Mouse (Mus musculus) erythroblast, embryonic 14.5 days (primary cell): ENCODE measurements around the gene Rgl1. TPM values are rescaled to one million over a fixed set of nuclear protein-coding genes. Genes with fewer than 3 reads are reported as not detected.

ENCODE experiments used
- H3K27me3 ChIP-seq: 2 replicates; pipeline ENCODE4 v1.6.1; 2012; ENCODE audit warnings: inconsistent platforms; ENCODE audit not compliant: control insufficient read depth
- H3K36me3 ChIP-seq: 2 replicates; pipeline ENCODE4 v1.6.1; 2012; ENCODE audit warnings: mild to moderate bottlenecking, inconsistent platforms; ENCODE audit not compliant: control insufficient read depth
- H3K4me1 ChIP-seq: 2 replicates; pipeline ENCODE4 v1.6.1; 2012; ENCODE audit warnings: inconsistent platforms; ENCODE audit not compliant: control insufficient read depth
- H3K4me3 ChIP-seq: replicated peaks from 2 replicates; pipeline ENCODE3; 2012; ENCODE audit warnings: moderate library complexity, mild to moderate bottlenecking, inconsistent platforms
- H3K9me3 ChIP-seq: 2 replicates; pipeline ENCODE4 v1.6.1; 2012; ENCODE audit warnings: low read length, inconsistent platforms, mixed read lengths; ENCODE audit not compliant: control insufficient read depth
- GATA1 ChIP-seq: IDR thresholded peaks from 2 replicates; pipeline ENCODE4 v1.6.1; 2012; ENCODE audit warnings: low read length, inconsistent platforms, mixed read lengths
- TAL1 ChIP-seq: IDR thresholded peaks from 3 replicates; pipeline ENCODE4 v1.6.1; 2012; ENCODE audit warnings: low read length, inconsistent platforms, mixed read lengths
- polyA plus RNA-seq: library from polyadenylated mRNA; stranded (reverse); fragments of >175 nt; gene quantifications from 2 replicates; pipeline ENCODE4 v1.2.3, GENCODE M21; 2012

Gene Rgl1
- polyA plus RNA-seq, 1 experiment = 0.03 TPM

DNA sequence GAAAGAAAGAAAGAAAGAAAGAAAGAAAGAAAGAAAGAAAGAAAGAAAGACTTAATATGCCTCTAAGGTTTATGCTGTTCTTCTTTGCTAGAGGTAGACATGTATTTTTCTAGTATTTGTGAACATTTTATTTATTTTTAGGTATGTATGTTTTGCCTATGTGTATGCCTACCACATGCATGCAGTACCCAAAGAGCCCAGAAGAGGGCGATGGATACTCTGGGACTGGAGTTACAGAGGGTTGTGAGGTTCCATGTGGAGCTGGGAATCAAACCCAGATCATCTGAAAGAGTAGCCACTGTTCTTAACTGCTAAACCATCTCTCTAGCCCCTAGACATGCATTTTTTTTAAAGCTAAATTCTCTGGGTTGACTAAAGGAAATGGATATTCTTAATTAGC, 147.8 kb downstream of the Rgl1 start:
- Histone ChIP-seq H3K4me3 (no peak overlapping the region), H3K27me3 (peaks cover 24% of the 10 kb centered on the region), H3K9me3 (peaks cover 4% of the 10 kb centered on the region; the same call in 1 of the 2 replicates), H3K36me3 (no peaks in the 10 kb centered on the region), H3K4me1 (peaks cover 20% of the 10 kb centered on the region)
- TF ChIP-seq GATA1 (no peak), TAL1 (no peak)

DNA sequence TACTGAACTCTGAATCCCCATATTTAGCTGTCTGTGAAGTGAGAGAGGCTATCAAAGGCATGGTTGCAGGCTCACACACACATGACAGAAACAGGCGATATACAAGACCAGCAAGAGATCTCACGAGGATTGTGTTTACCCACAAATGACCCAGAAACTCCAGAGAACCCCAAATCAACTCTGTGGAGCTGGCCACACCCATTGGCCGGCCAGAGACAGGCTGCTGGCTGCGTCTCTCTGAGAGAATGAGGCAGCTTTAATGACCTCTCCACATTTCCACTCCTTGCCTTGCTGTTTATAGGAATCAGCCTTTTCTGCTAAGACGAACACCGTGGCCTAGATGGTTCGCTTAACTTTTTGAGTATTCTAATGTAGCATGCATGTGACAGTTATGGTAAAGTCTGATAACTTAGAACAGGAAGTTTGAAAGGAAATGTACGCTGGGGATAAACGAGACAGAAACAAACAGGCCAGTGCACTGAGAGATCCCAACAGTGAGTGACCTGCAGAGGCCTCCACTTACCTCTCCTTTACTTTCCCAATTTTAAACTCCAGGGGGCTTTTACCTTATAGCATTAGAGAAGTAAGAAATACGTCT, 148.3 kb downstream of the Rgl1 start:
- Histone ChIP-seq H3K36me3 (no peaks in the 10 kb centered on the region), H3K4me1 (peaks cover 20% of the 10 kb centered on the region), H3K4me3 (no peak overlapping the region), H3K9me3 (peaks cover 4% of the 10 kb centered on the region; the same call in 1 of the 2 replicates), H3K27me3 (peaks cover 24% of the 10 kb centered on the region)
- TF ChIP-seq TAL1 (no peak), GATA1 (no peak)

DNA sequence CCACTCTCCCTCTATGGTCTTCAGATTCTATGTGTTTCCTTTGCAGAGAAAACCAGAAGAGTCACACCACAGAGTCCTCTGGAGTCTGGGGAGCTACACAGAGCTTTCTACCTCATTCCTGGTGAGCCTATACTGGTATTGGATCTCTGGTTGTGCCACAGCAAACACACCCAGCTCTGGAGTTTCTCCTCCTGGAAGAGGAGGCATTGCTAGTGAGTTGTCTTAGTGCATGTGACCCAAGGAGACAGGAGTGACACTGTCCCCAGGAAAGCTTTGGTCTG, 149.4 kb downstream of the Rgl1 start:
- Histone ChIP-seq H3K9me3 (peaks cover 4% of the 10 kb centered on the region; the same call in 1 of the 2 replicates), H3K36me3 (no peaks in the 10 kb centered on the region), H3K4me3 (no peak overlapping the region), H3K4me1 (peaks cover 20% of the 10 kb centered on the region), H3K27me3 (peaks cover 24% of the 10 kb centered on the region)
- TF ChIP-seq TAL1 (no peak), GATA1 (no peak)

DNA sequence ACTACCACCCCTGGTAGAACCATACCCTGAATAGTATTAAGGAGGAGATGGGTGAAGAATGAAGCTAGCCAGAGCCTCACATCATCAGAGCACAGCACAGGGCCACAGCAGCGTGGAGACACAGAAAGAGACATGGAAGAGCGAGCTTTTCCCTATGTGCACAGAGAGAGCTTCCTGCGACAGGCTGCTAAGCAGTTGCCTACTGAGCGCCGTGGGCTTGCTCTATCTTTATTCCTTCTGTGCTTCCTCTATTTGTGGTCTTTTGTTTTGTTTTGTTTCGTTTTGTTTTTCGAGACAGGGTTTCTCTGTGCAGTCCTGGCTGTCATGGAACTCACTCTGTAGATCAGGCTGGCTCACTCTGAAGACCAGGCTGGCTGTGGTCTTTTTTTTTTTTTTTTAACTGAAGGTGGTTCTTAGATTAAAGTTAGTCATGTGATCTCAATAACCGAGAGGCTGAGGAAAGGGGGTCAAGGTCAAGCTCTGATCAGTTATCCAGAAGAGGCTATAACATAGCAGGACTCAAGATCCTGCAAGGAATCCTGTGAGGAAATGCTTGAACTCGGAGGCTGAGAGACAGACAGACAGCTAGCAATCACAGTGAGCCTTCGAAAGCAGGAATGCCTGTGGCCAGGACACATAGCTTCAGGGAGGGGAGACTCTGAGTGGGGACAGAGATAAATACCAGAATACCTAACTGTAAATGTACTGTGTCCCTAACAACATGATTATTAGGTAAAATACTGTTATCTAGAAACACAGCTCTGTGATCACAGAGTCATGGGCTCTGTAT, 150.0 kb downstream of the Rgl1 start:
- Histone ChIP-seq H3K4me1 (peaks cover 20% of the 10 kb centered on the region), H3K9me3 (peaks cover 4% of the 10 kb centered on the region; the same call in 1 of the 2 replicates)

DNA sequence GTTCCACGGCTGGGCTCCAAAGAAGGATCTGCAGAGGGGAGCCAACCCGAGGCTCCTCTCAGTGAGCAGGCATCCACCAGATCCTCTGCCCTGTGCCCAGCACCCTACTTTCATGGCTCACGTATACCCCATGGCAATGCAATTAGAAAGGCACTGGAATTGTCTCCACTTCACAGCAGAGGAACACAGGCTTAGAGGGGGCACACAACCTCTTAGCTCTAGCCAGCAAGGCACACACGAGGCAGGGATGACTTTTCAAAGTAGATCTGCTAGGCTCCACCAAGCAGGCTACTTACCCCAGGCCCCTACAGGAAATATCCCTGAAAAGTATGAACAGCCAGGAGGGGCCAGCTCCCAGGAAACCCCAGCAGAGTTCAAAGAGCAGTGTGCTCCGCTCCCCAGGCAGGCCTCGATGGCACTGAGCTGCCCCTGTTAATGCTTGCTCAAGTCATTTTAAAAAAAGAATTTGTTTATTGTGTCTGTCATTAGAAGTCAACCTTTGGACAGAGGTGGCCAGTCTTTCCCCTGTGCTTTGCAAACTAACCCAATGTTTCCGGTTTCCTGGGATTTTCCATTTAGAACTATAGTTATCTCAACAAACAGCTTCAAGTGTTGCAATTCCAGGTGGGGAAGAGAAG, 151.3 kb downstream of the Rgl1 start:
- Histone ChIP-seq H3K4me3 (no peak overlapping the region), H3K27me3 (peaks cover 32% of the 10 kb centered on the region), H3K4me1 (peaks cover 20% of the 10 kb centered on the region), H3K9me3 (peaks cover 4% of the 10 kb centered on the region; the same call in 1 of the 2 replicates), H3K36me3 (no peaks in the 10 kb centered on the region)
- no peak for TF ChIP-seq TAL1
- no peak for TF ChIP-seq GATA1

More for the DNA sequence above, 150.0 kb downstream of the Rgl1 start:
- Histone ChIP-seq H3K4me3 (no peak overlapping the region), H3K27me3 (peaks cover 28% of the 10 kb centered on the region), H3K36me3 (no peaks in the 10 kb centered on the region)
- TF ChIP-seq GATA1 (no peak), TAL1 (no peak)

DNA sequence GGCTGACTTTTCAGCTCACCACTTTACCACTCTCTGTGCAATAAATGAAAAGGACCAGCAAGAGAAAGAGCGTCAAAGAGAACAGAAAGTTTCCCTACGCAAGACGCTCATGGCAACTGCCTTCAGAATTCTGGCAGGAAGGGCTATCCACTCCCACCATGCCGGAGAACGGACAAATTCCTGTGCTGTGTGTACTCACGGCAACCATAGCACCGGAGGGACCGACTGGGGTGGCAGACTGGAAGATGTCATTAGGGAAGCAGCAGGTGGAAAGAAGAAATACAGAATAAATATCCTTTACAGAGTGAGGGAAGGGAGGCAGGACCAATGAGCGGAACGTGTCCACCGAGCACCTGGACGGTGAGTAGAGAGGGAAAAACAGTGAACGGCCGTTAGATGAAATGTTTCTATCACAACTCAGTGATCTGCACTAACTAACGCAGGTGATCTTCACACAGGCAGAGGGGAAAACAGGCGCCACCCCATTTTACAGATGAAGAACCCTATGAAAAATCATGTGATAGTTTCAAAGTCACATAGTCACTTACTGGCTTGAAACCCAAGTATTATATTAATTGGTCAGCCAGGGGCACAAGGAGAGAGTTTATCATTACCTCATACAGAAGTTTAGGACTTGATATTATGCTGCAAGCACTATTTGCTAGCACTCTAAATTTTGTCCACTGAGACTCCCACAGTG, 152.8 kb downstream of the Rgl1 start:
- Histone ChIP-seq H3K27me3 (peaks cover 32% of the 10 kb centered on the region), H3K36me3 (no peaks in the 10 kb centered on the region), H3K9me3 (no peaks in the 10 kb centered on the region; the same call in 1 of the 2 replicates), H3K4me3 (no peak overlapping the region), H3K4me1 (peaks cover 20% of the 10 kb centered on the region)
- TF ChIP-seq GATA1 (no peak), TAL1 (no peak)

DNA sequence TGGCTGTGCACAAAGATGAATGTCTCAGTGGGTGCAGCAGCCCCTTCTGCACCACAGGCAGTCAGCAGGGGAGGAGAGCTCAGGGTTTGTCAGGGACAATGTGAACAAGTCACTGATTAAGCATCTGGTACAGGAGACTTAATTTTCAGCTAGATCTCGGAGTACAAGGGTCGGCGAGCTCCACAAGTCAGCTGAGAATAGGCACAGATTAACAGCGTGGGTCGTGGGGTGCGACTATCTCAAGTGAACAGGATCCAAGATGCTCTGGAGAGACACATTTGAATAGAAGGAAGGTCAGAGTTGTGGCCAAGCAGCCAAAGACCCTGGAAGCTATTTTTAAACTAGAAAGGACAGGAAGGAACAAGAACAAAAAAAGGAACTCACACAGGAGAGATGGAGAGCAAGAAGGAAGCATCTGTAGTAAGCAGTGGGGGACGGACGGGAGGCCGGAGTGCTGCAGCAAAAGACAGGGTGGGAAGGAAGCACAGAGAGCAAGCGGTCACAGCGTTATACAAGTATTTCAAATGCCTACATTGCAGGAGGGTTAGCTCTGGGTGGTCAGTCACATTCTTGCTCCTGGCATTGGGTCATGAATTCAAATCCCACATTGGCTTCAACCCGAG, 153.5 kb downstream of the Rgl1 start:
- peaks cover 16% of the 10 kb centered on the region for H3K4me1 ChIP-seq
- H3K9me3 ChIP-seq = no peaks in the 10 kb centered on the region
- H3K4me3 ChIP-seq = no peak overlapping the region
- TF ChIP-seq TAL1 (no peak), GATA1 (no peak)
- peaks cover 32% of the 10 kb centered on the region for H3K27me3 ChIP-seq
- H3K36me3 ChIP-seq = no peaks in the 10 kb centered on the region

DNA sequence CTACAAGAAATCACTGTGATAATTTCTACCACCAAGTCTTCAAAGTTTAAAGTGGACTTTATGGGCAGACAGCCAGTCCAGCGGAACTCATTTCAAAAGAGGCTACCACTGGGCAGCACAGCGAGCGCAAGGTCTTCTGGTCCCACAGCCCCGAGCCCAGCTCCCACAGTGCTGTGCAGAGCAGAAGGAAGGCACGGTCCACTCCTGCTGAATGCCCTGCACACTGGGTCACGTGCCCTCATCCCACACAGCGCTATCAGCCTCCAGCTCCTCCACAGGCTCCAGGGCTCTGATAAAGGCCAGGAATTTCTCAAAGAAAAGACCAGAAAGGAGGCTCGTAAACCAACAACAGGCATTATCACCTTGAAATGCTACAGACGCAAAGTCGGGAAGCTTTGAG, 156.6 kb downstream of the Rgl1 start:
- H3K9me3 ChIP-seq = no peaks in the 10 kb centered on the region
- H3K27me3 ChIP-seq = peaks cover 30% of the 10 kb centered on the region
- peaks cover 7% of the 10 kb centered on the region for H3K4me1 ChIP-seq
- H3K36me3 ChIP-seq = no peaks in the 10 kb centered on the region
- TF ChIP-seq TAL1 (no peak), GATA1 (no peak)
- no peak overlapping the region for H3K4me3 ChIP-seq

DNA sequence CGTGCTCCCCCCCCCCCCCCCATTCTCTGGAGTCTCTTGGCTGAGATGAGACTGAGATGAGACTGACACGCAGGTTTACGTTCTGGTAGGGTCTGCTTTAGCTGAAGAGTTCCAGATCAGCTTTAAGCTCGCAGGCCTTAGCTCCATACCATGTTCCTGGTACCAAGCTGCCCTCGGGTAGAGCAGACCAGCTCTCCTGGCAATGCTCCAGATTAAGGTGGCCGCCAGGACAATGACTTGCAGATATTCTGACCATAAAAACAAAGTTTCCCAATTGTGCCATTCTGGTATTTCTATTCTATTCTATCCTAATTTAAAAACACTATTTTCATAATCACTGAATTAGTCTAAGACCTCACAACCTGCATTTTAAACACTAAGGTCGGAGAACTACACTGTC, 157.1 kb downstream of the Rgl1 start:
- H3K36me3 ChIP-seq = no peaks in the 10 kb centered on the region
- H3K4me1 ChIP-seq = peaks cover 7% of the 10 kb centered on the region
- peaks cover 29% of the 10 kb centered on the region for H3K27me3 ChIP-seq
- no peaks in the 10 kb centered on the region for H3K9me3 ChIP-seq
- TF ChIP-seq GATA1 = no peak
- no peak for TF ChIP-seq TAL1
- H3K4me3 ChIP-seq = no peak overlapping the region
